Mouse (Mus musculus): ENCODE measurements around the gene Lpin3.

GRCm38 (mm10) chr2:160891045-160891444 lies 10.6 kb downstream of the Lpin3 start:
- TF ChIP-seq GATA1 (IDR thresholded peaks at IDR 0.05; ENCODE audit: borderline replicate concordance, low read length) (no peak), FLI1 (IDR thresholded peaks at IDR 0.05; ENCODE audit: low read length) (no peak)

Measured in megakaryocyte, embryonic 14.5 days (primary cell).